Mouse (Mus musculus): Measurements from ENCODE around the gene Pak1ip1.

The Pak1ip1 gene

GRCm38 (mm10) chr13:41008271-41008670, 7.4 kb downstream of the Pak1ip1 start:
- DNase-seq = no peak

DNA sequence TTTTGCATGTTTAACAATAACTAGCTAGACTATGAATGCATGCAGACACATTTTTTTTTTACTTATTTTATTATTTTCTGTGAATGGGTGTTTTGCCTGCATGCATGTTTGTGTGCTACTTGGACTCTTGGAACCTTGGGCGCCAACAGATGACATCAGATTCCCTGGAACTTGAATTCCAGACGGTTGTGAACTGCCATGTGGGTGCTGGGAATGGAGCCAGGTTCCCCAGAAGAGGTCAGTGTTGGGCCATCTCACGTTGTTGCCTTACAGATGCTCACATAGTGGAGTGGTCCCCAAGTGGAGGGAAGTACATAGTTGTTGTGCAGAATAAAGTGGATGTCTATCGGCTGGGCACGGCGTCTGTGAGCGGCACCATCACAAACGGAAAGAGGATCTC, 8.1 kb downstream of the Pak1ip1 start:
- DNase-seq = no peak

DNA sequence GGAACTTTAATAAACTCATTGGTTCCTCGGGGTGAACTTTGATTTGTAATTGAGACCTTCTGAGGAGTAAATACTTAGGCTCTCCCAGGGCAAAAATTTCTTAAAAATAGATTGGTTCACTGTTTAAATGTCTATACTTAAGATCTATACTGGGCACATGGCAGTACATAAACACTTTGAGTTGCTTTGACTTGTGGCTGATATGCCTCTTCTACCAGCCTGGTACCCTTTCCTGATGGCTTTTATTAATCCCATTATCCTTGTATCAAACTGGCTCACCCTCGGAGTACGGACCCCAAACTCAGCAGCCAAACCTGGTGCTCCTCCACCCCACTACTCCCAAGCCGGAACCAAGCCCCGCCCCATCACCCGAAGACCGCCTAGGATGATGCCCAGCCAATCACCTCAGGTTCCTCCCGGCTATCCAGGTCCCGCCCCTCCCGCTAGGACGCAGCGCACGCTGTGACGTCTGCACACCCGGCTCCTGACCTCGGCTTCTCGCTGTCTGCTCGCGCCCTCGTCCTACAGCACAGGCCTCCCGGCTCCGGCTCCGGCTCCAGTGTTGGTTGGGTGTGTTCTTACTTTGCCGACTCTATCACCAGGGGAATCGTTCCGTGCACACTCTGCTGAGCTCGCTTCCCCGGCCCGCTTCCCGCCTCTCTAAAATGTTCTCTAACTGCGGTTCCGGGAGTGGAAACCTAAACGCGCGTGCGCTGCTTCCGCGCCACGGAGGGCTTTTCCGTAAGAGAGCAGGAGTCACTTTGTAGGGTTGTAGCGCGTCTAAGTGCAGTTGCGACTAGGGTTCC, 15.2 kb downstream of the Pak1ip1 start, which contains the start of gene Tmem14c:
Tmem14c (plus strand) TSS at position 464 of the 806 bp plus-strand sequence.
- DNase-seq = peak; percentile 95

DNA sequence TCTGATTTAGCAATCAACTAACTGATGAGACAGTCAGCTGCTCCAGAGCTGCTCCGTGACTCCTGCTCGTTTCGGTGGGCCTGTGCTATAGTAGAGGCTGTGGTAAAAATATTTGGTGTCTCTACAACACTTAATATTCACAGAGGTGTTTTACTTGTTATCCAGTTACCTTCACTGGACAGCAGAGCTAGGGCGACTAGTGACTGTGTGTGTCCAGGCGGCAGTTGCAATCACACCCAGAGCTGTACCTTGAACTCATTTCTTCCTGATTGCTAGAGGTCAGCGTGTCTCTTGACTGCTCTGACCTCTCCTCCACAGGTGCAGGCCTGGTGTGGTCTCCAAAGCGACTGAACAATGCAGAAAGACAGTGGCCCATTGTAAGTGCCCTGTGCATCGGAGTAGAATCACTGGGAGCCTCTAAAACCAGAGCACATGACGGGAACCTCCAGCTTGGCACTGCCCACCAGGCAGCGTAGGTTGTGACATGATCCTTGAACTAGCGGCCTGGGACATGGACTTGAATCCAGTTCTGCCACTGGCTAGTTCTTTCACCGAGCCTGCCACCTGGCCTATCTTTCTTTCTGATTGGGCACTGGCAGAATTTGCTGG, 16.1 kb downstream of the Pak1ip1 start:
- no peak for DNase-seq

DNA sequence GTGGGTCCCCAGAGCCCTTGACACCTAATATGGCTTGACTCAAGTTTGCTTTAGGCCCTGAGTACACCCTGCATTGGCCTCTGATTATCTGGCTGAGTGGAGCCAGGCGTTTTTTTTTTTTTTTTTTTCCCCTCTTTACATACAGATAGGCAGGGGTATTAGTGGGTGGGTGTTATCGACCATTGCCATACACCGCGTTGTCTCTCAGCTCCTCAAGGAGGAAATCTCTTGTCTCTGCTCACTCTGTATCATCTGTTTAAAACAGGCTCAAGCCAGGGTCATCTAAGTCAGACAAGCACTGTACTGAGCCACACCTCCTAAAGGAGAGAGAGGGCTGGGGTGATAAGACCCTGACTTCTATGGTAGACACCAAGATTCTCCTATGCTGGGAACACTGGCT, 17.0 kb downstream of the Pak1ip1 start:
- no peak for DNase-seq

DNA sequence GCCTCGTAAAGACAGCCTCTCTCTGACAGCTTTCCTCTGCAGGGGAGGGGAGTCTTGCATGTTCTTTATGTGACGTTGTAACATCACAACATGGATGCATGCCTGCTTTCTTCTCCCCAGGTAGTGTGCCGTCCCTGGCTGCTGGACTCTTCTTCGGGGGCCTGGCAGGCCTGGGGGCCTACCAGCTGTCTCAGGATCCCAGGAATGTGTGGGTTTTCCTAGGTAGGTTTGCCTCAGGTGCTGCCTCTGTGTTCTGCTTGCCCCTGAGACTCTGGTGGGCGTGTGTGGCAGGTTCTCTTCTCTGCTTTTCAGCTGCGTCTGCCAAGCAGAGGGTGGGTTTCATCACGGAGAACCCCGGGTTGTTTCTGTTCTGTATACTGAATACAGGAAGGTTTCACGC, 17.4 kb downstream of the Pak1ip1 start:
- no peak for DNase-seq

DNA sequence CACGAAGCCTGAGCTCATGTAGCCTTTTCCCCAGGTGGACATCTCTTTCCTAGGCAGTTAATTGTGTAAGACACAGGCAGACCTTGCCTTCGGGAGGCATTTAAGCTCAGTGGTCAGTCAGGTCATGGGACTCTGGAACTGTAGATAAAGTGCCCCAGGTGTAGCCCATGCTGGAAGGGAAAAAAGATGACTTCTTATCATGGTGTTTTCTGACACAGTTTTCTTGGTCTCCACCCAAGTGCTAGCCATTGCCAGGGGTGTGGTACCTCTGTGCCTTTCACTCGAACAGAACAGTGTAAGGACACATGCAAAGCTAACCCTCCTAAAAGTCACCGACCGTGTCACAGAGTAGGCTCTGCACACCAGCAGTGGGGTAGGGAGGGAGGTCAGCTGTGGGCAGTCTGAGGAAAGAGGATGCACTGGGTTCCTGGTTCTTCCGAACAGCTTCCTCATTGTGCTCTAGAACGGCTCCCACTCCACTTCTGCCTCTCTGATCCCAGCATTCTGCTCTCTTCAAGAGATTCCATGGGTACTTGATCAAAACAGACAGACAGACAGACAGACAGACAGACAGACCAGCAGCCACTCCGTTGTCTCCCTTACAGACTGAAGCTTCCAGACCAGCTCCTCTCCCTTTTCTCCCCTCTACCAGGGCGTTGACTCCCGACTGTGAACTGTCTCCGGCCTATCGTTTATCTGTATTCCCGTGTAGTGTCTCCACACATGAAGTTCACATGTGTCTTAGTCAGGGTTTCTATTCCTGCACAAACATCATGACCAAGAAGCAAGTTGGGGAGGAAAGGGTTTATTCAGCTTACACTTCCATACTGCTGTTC, 18.2 kb downstream of the Pak1ip1 start:
- no peak for DNase-seq

DNA sequence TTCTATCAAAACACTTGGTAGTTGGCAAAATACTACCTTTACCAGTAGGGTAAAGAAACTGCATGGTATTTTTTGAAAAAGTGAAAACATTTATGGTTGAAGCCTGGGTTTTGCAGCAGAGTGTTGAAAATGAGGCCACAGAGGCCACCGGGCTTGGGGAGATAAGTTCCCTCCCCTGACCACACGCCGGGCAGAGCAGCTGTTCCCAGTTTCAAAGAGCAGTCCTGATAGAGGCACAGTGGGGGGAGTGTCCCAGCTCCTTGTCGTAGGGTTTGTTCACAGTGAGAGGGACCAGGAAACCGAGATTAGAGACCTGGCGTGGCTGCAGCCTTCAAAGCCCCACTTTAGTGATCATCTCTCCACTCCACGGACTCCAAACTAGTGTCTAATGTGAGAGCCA, 19.7 kb downstream of the Pak1ip1 start:
- no peak for DNase-seq

GRCm38 (mm10) chr13:41021607-41022006, 20.8 kb downstream of the Pak1ip1 start:
- no peak for DNase-seq

DNA sequence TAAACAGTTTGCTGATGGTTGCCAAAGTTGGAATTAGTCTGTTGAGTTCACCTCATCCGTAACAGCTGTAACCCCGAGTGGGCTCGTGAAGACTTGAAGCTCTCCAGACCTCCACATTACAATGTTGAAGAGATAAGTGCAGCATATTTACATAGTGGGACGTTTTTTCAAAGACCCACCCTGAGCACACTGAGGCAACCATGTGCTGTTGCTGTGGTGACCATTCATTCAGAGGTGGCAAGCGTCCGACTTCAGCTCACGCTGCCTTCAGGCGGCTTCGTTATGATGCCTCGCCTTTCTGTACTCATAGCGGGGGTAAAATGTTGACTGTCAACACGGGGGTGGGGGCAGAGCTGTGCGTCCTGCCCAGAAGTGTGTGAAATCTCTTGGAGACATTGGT, 21.3 kb downstream of the Pak1ip1 start:
- no peak for DNase-seq

DNA sequence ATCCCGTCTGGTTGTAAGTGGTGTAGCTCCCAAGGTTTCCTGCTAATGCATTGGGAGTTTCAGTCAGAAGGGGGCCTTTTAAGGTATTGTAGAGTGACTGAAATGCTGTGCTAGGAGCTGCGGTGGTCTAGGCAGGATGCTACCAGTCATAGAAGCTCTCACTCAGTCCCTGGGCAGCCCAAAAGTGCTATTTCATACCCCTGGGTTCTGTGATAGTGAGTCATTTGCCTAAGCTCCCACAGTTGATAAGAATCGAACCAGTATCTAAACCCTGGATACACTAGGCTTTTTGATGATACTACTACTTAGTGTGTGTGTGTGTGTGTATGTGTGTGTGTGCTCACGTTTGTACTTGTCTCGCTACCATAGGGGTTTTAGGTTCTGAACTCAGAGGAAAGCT, 29.3 kb downstream of the Pak1ip1 start:
- DNase-seq = no peak

- no peak for DNase-seq
These were observed 41.7 kb downstream of the Pak1ip1 start for GRCm38 (mm10) chr13:41042511-41042910.

- DNase-seq = no peak
These were observed 45.1 kb downstream of the Pak1ip1 start for GRCm38 (mm10) chr13:41045901-41046300.

GRCm38 (mm10) chr13:41047280-41047679, 46.5 kb downstream of the Pak1ip1 start:
- DNase-seq = no peak

GRCm38 (mm10) chr13:41051965-41052364, 51.1 kb downstream of the Pak1ip1 start:
- no peak for DNase-seq

Measured in thymus, postnatal 25 days (tissue).